Mouse (Mus musculus) kidney, postnatal 0 days (tissue): Measurements from ENCODE around the gene Fyn. TPM values are rescaled to one million over a fixed set of nuclear protein-coding genes. Genes with fewer than 3 reads are reported as not detected.

Experiments used
- ATAC-seq: fragments of 200-750 bp; cut with Nextera tagmentation; replicated peaks from 2 replicates; pipeline ENCODE4 v1.8.0; 2017; ENCODE audit warnings: low read depth, moderate number of reproducible peaks, moderate TSS enrichment, moderate library complexity; ENCODE audit not compliant: low FRiP score
- DNase-seq: peaks from one replicate; pipeline ENCODE4 v3.0.0-alpha.2; 2016; ENCODE audit warnings: low spot score
- H3K27ac ChIP-seq: fragments of 300-500 bp; sonication (generic); 2 replicates; pipeline ENCODE4 v1.5.1; 2014; ENCODE audit warnings: mild to moderate bottlenecking
- H3K27me3 ChIP-seq: fragments of 300-500 bp; sonication (generic); 2 replicates; pipeline ENCODE4 v1.6.1; 2014; ENCODE audit warnings: low read length, mixed read lengths; ENCODE audit not compliant: insufficient read depth
- H3K36me3 ChIP-seq: fragments of 300-500 bp; sonication (generic); 2 replicates; pipeline ENCODE4 v1.6.1; 2014; ENCODE audit warnings: low read length, mixed read lengths; ENCODE audit not compliant: insufficient read depth
- H3K4me1 ChIP-seq: fragments of 300-500 bp; sonication (generic); replicated peaks from 2 replicates; pipeline ENCODE4 v1.6.1; 2014; ENCODE audit warnings: antibody characterized with exemption, low read length, mixed read lengths; ENCODE audit not compliant: insufficient read depth
- H3K4me2 ChIP-seq: fragments of 300-500 bp; sonication (generic); 2 replicates; pipeline ENCODE4 v1.6.1; 2014; ENCODE audit warnings: mild to moderate bottlenecking, low read length, moderate library complexity, mixed read lengths
- H3K4me3 ChIP-seq: fragments of 300-500 bp; sonication (generic); replicated peaks from 2 replicates; pipeline ENCODE4 v1.5.1; 2014; ENCODE audit warnings: low read depth, low read length
- H3K9ac ChIP-seq: fragments of 300-500 bp; sonication (generic); 2 replicates; pipeline ENCODE4 v1.6.1; 2014; ENCODE audit warnings: low read depth, low read length
- H3K9me3 ChIP-seq: fragments of 300-500 bp; sonication (generic); replicated peaks from 2 replicates; pipeline ENCODE4 v1.6.1; 2016; ENCODE audit warnings: low read length, inconsistent platforms, mixed read lengths
- CTCF ChIP-seq: IDR thresholded peaks from 2 replicates; pipeline ENCODE4 v1.5.1; 2016; ENCODE audit warnings: antibody characterized with exemption, low read depth, mild to moderate bottlenecking, moderate library complexity
- WGBS: fragments of 180-500 bp; shearing (Covaris S2); extraction: QIAGEN DNeasy Blood & Tissue Kit; methylation state at CpG from one replicate; pipeline ENCODE4 v1.1.7; 2014; 5-methylcytosine and 5-hydroxymethylcytosine counted together
- polyA plus RNA-seq: library from polyadenylated mRNA; unstranded; fragments of >200 nt; fragmentation: Nextera tagmentation; extraction: Ambion mirVana; gene quantifications from 2 replicates; pipeline ENCODE4 v1.2.1, GENCODE M21; 2015

Fyn gene
- polyA plus RNA-seq, 1 experiment from 2014 or later = 27.8 TPM

DNA sequence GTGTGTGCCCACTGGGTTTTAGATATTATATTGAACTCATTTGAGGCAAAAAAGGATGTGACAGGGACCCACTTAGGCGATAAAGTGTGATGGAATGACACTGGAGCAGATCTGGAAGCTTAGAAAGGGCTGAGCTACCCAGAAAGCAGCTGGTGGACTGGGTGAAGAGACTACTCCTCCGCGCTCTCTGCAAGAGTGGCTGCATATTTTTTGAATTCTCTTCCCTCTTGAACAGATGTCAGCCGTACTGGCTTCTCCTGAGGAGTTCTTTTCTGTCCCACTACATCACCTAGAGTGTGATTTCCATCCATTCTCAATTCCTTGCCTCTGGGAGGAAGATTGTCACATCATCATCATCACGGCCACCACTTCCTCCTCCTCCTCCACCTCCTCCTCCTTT, 26.9 kb downstream of the Fyn start:
- Histone ChIP-seq H3K9ac (no peak overlapping the region), H3K27me3 (no peaks in the 10 kb centered on the region), H3K4me1 (no peaks in the 10 kb centered on the region), H3K4me2 (no peak overlapping the region), H3K4me3 (no peak overlapping the region), H3K36me3 (peaks cover 9% of the 10 kb centered on the region; the same call in 1 of the 2 replicates), H3K27ac (no peak overlapping the region), H3K9me3 (no peaks in the 10 kb centered on the region)
- 89% methylated on average over 5 of the region's 5 CpGs for WGBS
- DNase-seq (no peak), ATAC-seq (no peak)
- TF ChIP-seq CTCF = no peak

GRCm38 (mm10) chr10:39398924-39399323, 30.3 kb downstream of the Fyn start:
- WGBS = 83% methylated on average over 7 of the region's 7 CpGs
- TF ChIP-seq CTCF = no peak; the same call in 1 of the 2 replicates
- Histone ChIP-seq H3K36me3 (no peaks in the 10 kb centered on the region), H3K4me1 (no peaks in the 10 kb centered on the region), H3K9me3 (no peaks in the 10 kb centered on the region), H3K27ac (no peak overlapping the region), H3K27me3 (no peaks in the 10 kb centered on the region), H3K9ac (no peak overlapping the region), H3K4me3 (no peak overlapping the region), H3K4me2 (no peak overlapping the region)
- no peak for DNase-seq
- no peak for ATAC-seq

- Histone ChIP-seq H3K4me1 (no peaks in the 10 kb centered on the region), H3K36me3 (no peaks in the 10 kb centered on the region), H3K9me3 (no peaks in the 10 kb centered on the region), H3K4me2 (no peak overlapping the region), H3K27me3 (no peaks in the 10 kb centered on the region), H3K27ac (no peak overlapping the region), H3K9ac (no peak overlapping the region), H3K4me3 (no peak overlapping the region)
- WGBS = 78% methylated on average over 5 of the region's 5 CpGs
- DNase-seq = no peak
- no peak for ATAC-seq
- no peak for TF ChIP-seq CTCF
These were observed 31.5 kb downstream of the Fyn start for GRCm38 (mm10) chr10:39400155-39400554.

- Histone ChIP-seq H3K9me3 (no peaks in the 10 kb centered on the region), H3K4me2 (no peak overlapping the region), H3K4me3 (no peak overlapping the region), H3K36me3 (no peaks in the 10 kb centered on the region), H3K27ac (no peak overlapping the region), H3K9ac (no peak overlapping the region), H3K27me3 (no peaks in the 10 kb centered on the region), H3K4me1 (peaks cover 8% of the 10 kb centered on the region)
- no peak for TF ChIP-seq CTCF
- ATAC-seq (no peak), DNase-seq (peak; percentile 28)
- WGBS = 61% methylated on average over 6 of the region's 6 CpGs
These were observed 33.8 kb downstream of the Fyn start for GRCm38 (mm10) chr10:39402487-39402886.

DNA sequence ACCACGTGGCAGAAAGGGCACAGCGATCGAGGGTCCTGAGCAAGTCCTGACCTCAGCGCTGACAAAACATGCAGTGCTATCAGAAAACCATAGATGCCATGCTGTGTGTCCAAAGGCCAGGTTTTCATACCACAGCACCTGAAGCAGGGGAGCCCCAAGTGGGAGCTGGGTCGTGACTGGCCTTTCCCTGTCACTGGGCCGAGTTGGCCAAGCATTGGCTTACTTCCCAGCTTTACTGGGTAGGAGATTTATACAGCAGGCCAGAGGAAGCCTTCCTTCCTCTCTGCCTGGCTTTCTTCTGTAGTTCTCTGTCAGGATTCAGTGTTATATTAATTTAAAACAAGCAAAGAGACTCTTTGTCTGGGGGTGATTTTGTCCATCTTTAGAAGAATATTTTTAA, 35.1 kb downstream of the Fyn start:
- H3K27ac ChIP-seq = no peak overlapping the region
- TF ChIP-seq CTCF = no peak
- no peak for DNase-seq
- no peak for ATAC-seq
- H3K36me3 ChIP-seq = no peaks in the 10 kb centered on the region
- no peak overlapping the region for H3K4me2 ChIP-seq
- H3K4me3 ChIP-seq = no peak overlapping the region
- no peak overlapping the region for H3K9ac ChIP-seq
- WGBS = 83% methylated on average over 6 of the region's 6 CpGs
- H3K9me3 ChIP-seq = no peaks in the 10 kb centered on the region
- no peaks in the 10 kb centered on the region for H3K27me3 ChIP-seq
- H3K4me1 ChIP-seq = peaks cover 8% of the 10 kb centered on the region

GRCm38 (mm10) chr10:39404175-39404574, 35.5 kb downstream of the Fyn start:
- Histone ChIP-seq H3K27me3 (no peaks in the 10 kb centered on the region), H3K9ac (no peak overlapping the region), H3K36me3 (no peaks in the 10 kb centered on the region), H3K4me3 (no peak overlapping the region), H3K27ac (no peak overlapping the region), H3K4me2 (no peak overlapping the region), H3K4me1 (peaks cover 8% of the 10 kb centered on the region), H3K9me3 (no peaks in the 10 kb centered on the region)
- DNase-seq (no peak), ATAC-seq (no peak)
- 92% methylated on average over 4 of the region's 4 CpGs for WGBS
- TF ChIP-seq CTCF = no peak
